Mouse (Mus musculus): ENCODE measurements around the gene Tcf7l2. TPM values are rescaled to one million over a fixed set of nuclear protein-coding genes. Genes with fewer than 3 reads are reported as not detected.
A peak's percentile ranks its signal among the peaks of the same experiment; 100 is the strongest.

The Tcf7l2 gene
- total RNA-seq, 1 experiment from 2014 or later: 2.1 TPM

GRCm38 (mm10) chr19:55850402-55851078 is 108.9 kb downstream of the Tcf7l2 start:
- ATAC-seq (replicated peaks; ENCODE audit: low read depth, poor library complexity, severe bottlenecking): no peak

GRCm38 (mm10) chr19:55851498-55852324 is 110.1 kb downstream of the Tcf7l2 start:
- no peak for ATAC-seq (replicated peaks; ENCODE audit: low read depth, poor library complexity, severe bottlenecking)

- no peak for ATAC-seq (replicated peaks; ENCODE audit: low read depth, poor library complexity, severe bottlenecking)
Measured at GRCm38 (mm10) chr19:55854389-55854788, 112.8 kb downstream of the Tcf7l2 start.

GRCm38 (mm10) chr19:55855571-55855970 is 114.0 kb downstream of the Tcf7l2 start:
- ATAC-seq (replicated peaks; ENCODE audit: low read depth, poor library complexity, severe bottlenecking): no peak

GRCm38 (mm10) chr19:55857328-55857727 is 115.7 kb downstream of the Tcf7l2 start:
- ATAC-seq (replicated peaks; ENCODE audit: low read depth, poor library complexity, severe bottlenecking): no peak

- peak; percentile 58; the same call in 1 of the 2 replicates for ATAC-seq (replicated peaks; ENCODE audit: low read depth, poor library complexity, severe bottlenecking)
Measured at GRCm38 (mm10) chr19:55860009-55860743, 118.6 kb downstream of the Tcf7l2 start.

- ATAC-seq (replicated peaks; ENCODE audit: low read depth, poor library complexity, severe bottlenecking): no peak
Measured at GRCm38 (mm10) chr19:55861746-55862145, 120.1 kb downstream of the Tcf7l2 start.

GRCm38 (mm10) chr19:55862559-55862958 is 120.9 kb downstream of the Tcf7l2 start:
- no peak for ATAC-seq (replicated peaks; ENCODE audit: low read depth, poor library complexity, severe bottlenecking)

- ATAC-seq (replicated peaks; ENCODE audit: low read depth, poor library complexity, severe bottlenecking): no peak
Measured at GRCm38 (mm10) chr19:55865049-55865448, 123.4 kb downstream of the Tcf7l2 start.

GRCm38 (mm10) chr19:55865774-55866578 is 124.4 kb downstream of the Tcf7l2 start:
- peak; percentile 83 for ATAC-seq (replicated peaks; ENCODE audit: low read depth, poor library complexity, severe bottlenecking)

GRCm38 (mm10) chr19:55867255-55867654 is 125.6 kb downstream of the Tcf7l2 start:
- 0 out of 2 replicates have a peak, but pooled peaks have one; percentile 1 for ATAC-seq (replicated peaks; ENCODE audit: low read depth, poor library complexity, severe bottlenecking)

- no peak for ATAC-seq (replicated peaks; ENCODE audit: low read depth, poor library complexity, severe bottlenecking)
Measured at GRCm38 (mm10) chr19:55867905-55868304, 126.3 kb downstream of the Tcf7l2 start.

- no peak for ATAC-seq (replicated peaks; ENCODE audit: low read depth, poor library complexity, severe bottlenecking)
Measured at GRCm38 (mm10) chr19:55868597-55868996, 127.0 kb downstream of the Tcf7l2 start.

- no peak for ATAC-seq (replicated peaks; ENCODE audit: low read depth, poor library complexity, severe bottlenecking)
Measured at GRCm38 (mm10) chr19:55870825-55871224, 129.2 kb downstream of the Tcf7l2 start.

GRCm38 (mm10) chr19:55871496-55871895 is 129.9 kb downstream of the Tcf7l2 start:
- ATAC-seq (replicated peaks; ENCODE audit: low read depth, poor library complexity, severe bottlenecking): no peak

- no peak for ATAC-seq (replicated peaks; ENCODE audit: low read depth, poor library complexity, severe bottlenecking)
Measured at GRCm38 (mm10) chr19:55873221-55873620, 131.6 kb downstream of the Tcf7l2 start.

- ATAC-seq (replicated peaks; ENCODE audit: low read depth, poor library complexity, severe bottlenecking): 0 out of 2 replicates have a peak, but pooled peaks have one; percentile 36
Measured at GRCm38 (mm10) chr19:55876501-55876900, 134.9 kb downstream of the Tcf7l2 start.

GRCm38 (mm10) chr19:55877404-55877915 is 135.8 kb downstream of the Tcf7l2 start:
- ATAC-seq (replicated peaks; ENCODE audit: low read depth, poor library complexity, severe bottlenecking): peak; percentile 80

- ATAC-seq (replicated peaks; ENCODE audit: low read depth, poor library complexity, severe bottlenecking): no peak
Measured at GRCm38 (mm10) chr19:55880664-55881359, 139.2 kb downstream of the Tcf7l2 start.
